In genomic region chr11:33901783-33902182, GRCm38 (mm10) we compare ENCODE assay signal across 35 mouse cellular contexts.
"Had no signal": no experiment of that assay in that cellular context is flagged by ENCODE, and none has a peak within 500 bp of the region (broad histone marks: within the 10 kb centered on the region; RNA-seq: fewer than 3 reads in every experiment).

No protein-coding gene starts in this region.

- H3K36me3 ChIP-seq: heart, embryonic 12.5 days; heart, embryonic 13.5 days; heart, embryonic 15.5 days; hindbrain, embryonic 10.5 days; hindbrain, embryonic 12.5 days; hindbrain, embryonic 13.5 days; hindbrain, embryonic 15.5 days; intestine, embryonic 15.5 days; kidney, embryonic 15.5 days had no signal

- H3K9ac ChIP-seq: heart, embryonic 12.5 days; heart, embryonic 13.5 days; heart, embryonic 15.5 days; hindbrain, embryonic 12.5 days; hindbrain, embryonic 13.5 days; hindbrain, embryonic 14.5 days; hindbrain, embryonic 15.5 days; intestine, embryonic 15.5 days; kidney, embryonic 15.5 days had no signal

- H3K27me3 ChIP-seq: heart, embryonic 12.5 days; heart, embryonic 13.5 days; heart, embryonic 15.5 days; hindbrain, embryonic 12.5 days; hindbrain, embryonic 13.5 days; hindbrain, embryonic 15.5 days; intestine, embryonic 15.5 days; kidney, embryonic 15.5 days had no signal

- H3K4me1 ChIP-seq: heart, embryonic 12.5 days; heart, embryonic 13.5 days; heart, embryonic 15.5 days; hindbrain, embryonic 10.5 days; hindbrain, embryonic 12.5 days; hindbrain, embryonic 13.5 days; hindbrain, embryonic 15.5 days; intestine, embryonic 15.5 days; kidney, embryonic 15.5 days had no signal

- ATAC-seq: hindbrain, embryonic 16.5 days; hindbrain, postnatal 0 days; inflammation-experienced regulatory T-cells, adult 6 months; intestine, embryonic 15.5 days; intestine, embryonic 16.5 days; intestine, postnatal 0 days had no signal

- H3K9me3 ChIP-seq: heart, embryonic 13.5 days; heart, embryonic 15.5 days; hindbrain, embryonic 10.5 days; hindbrain, embryonic 12.5 days; hindbrain, embryonic 13.5 days; hindbrain, embryonic 15.5 days; intestine, embryonic 15.5 days had no signal

- H3K4me2 ChIP-seq: heart, embryonic 11.5 days; heart, embryonic 12.5 days; heart, embryonic 13.5 days; heart, embryonic 15.5 days; hindbrain, embryonic 12.5 days; hindbrain, embryonic 13.5 days; hindbrain, embryonic 14.5 days; hindbrain, embryonic 15.5 days; intestine, embryonic 15.5 days; kidney, embryonic 15.5 days had no signal

- H3K4me3 ChIP-seq: heart, embryonic 12.5 days; heart, embryonic 13.5 days; heart, embryonic 15.5 days; hindbrain, embryonic 10.5 days; hindbrain, embryonic 12.5 days; hindbrain, embryonic 13.5 days; hindbrain, embryonic 15.5 days; intestine, embryonic 15.5 days; kidney, embryonic 15.5 days; layer of hippocampus, adult 2 months; left cerebral cortex, adult 2 months had no signal

- DNase-seq: heart, postnatal 10 days; heart, postnatal 14 days; heart, postnatal 36 days; heart, postnatal 4 days; kidney, adult 11 months; kidney, adult 18-20 months; kidney, adult 2 months; kidney, adult 8-10 months; kidney, adult 9 months; kidney, postnatal 10 days; kidney, postnatal 14 days; kidney, postnatal 25 days; kidney, postnatal 36 days; kidney, postnatal 4 days; layer of hippocampus, adult 9-11 months; layer of hippocampus, postnatal 36 days had no signal

- H3K27ac ChIP-seq: heart, embryonic 13.5 days; heart, embryonic 15.5 days; hindbrain, embryonic 10.5 days; hindbrain, embryonic 12.5 days; hindbrain, embryonic 13.5 days; hindbrain, embryonic 14.5 days; hindbrain, embryonic 15.5 days; hindbrain, postnatal 0 days; intestine, embryonic 15.5 days; kidney, embryonic 15.5 days; kidney, postnatal 0 days; layer of hippocampus, adult 2 months; left cerebral cortex, adult 2 months had no signal
